Mouse (Mus musculus) heart, embryonic 10.5 days (tissue): ENCODE results near the gene 1700022I11Rik. TPM values are rescaled to one million over a fixed set of nuclear protein-coding genes. Genes with fewer than 3 reads are reported as not detected.
"Not testable (repeated sequence)": the region's sequence is repeated elsewhere in the genome, so short reads cannot be mapped to it uniquely, and the experiment has no call there.

ENCODE experiments used
- DNase-seq: peaks from one replicate; pipeline ENCODE4 v3.0.0-alpha.2; 2017; ENCODE audit warnings: low spot score
- H3K27ac ChIP-seq: fragments of 300-500 bp; sonication (generic); 2 replicates; pipeline ENCODE4 v1.5.1; 2016; ENCODE audit warnings: mild to moderate bottlenecking
- H3K27me3 ChIP-seq: fragments of 300-500 bp; sonication (generic); 2 replicates; pipeline ENCODE4 v1.6.1; 2016; ENCODE audit warnings: mild to moderate bottlenecking; ENCODE audit not compliant: poor library complexity, insufficient read depth, severe bottlenecking
- H3K36me3 ChIP-seq: fragments of 300-500 bp; sonication (generic); 2 replicates; pipeline ENCODE4 v1.6.1; 2016; ENCODE audit warnings: mild to moderate bottlenecking, moderate library complexity
- H3K4me1 ChIP-seq: fragments of 300-500 bp; sonication (generic); 2 replicates; pipeline ENCODE4 v1.6.1; 2016; ENCODE audit warnings: mild to moderate bottlenecking
- H3K4me3 ChIP-seq: fragments of 300-500 bp; sonication (generic); 2 replicates; pipeline ENCODE4 v1.5.1; 2016; ENCODE audit warnings: mild to moderate bottlenecking, moderate library complexity
- H3K9me3 ChIP-seq: fragments of 300-500 bp; sonication (generic); 2 replicates; pipeline ENCODE4 v1.6.1; 2016; ENCODE audit warnings: mild to moderate bottlenecking, moderate library complexity
- WGBS: fragments of 180-500 bp; shearing (Covaris S2); methylation state at CpG from one replicate; pipeline ENCODE4 v1.1.7; 2016; 5-methylcytosine and 5-hydroxymethylcytosine counted together
- polyA plus RNA-seq: library from polyadenylated mRNA; unstranded; fragments of >200 nt; fragmentation: Nextera tagmentation; extraction: Ambion mirVana; gene quantifications from 2 replicates; pipeline ENCODE4 v1.2.1, GENCODE M21; 2016

Gene 1700022I11Rik
- polyA plus RNA-seq, 1 experiment from 2014 or later: 0.70 TPM

DNA sequence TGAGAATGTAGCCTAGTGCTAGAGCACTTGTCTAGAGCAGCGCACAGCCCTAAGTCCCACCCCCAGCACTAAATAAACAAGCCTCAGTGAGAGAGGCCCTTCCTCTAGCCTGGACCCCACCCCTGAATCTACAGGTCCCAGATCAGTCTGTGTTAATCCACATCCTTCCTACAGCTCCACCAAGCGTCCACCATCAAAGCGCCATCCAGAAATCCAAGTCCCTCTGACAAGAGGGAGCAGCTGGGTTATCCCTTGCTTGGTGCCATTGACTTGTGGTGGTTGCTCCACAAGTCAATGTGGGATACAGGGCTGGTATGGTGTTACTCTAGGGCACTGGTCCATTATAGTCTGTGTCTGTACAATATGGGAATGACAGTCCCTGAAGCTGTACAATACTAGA, 14.2 kb upstream of the 1700022I11Rik start:
- peaks cover 76% of the 10 kb centered on the region for H3K4me1 ChIP-seq
- peaks cover 26% of the 10 kb centered on the region for H3K36me3 ChIP-seq
- H3K27ac ChIP-seq: no peak overlapping the region
- H3K27me3 ChIP-seq: no peaks in the 10 kb centered on the region
- no peak for DNase-seq
- WGBS: 86% methylated on average over 3 of the region's 3 CpGs
- no peaks in the 10 kb centered on the region for H3K9me3 ChIP-seq
- no peak overlapping the region for H3K4me3 ChIP-seq

DNA sequence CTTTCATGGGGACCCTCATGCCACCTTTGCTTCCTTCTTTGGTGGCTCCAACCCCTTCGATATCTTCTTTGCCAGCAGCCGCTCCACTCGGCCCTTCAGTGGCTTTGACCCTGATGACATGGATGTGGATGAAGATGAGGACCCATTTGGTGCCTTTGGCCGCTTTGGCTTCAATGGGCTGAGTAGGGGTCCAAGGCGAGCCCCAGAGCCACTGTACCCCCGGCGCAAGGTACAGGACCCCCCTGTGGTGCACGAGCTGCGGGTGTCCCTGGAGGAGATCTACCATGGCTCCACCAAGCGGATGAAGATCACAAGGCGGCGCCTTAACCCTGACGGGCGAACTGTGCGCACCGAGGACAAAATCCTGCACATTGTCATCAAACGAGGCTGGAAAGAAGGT, 12.8 kb upstream of the 1700022I11Rik start:
- Histone ChIP-seq H3K36me3 (peaks cover 25% of the 10 kb centered on the region), H3K27me3 (no peaks in the 10 kb centered on the region), H3K27ac (no peak overlapping the region), H3K4me3 (no peak overlapping the region), H3K9me3 (no peaks in the 10 kb centered on the region), H3K4me1 (peaks cover 68% of the 10 kb centered on the region)
- 91% methylated on average over 17 of the region's 17 CpGs for WGBS
- no peak for DNase-seq

DNA sequence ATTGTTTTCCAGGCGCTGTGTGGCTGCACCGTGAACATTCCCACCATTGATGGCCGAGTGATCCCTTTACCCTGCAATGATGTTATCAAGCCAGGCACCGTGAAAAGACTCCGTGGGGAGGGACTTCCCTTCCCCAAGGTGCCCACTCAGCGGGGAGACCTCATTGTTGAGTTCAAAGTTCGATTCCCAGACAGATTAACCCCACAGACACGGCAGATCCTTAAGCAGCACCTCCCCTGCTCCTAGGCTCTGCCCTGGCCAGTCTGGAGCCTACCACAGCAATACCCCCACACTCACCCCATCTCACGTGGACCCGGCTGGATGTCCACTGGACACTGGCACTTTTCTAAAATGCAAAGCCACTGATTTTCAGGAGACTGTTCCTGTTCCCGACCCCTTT, 12.1 kb upstream of the 1700022I11Rik start:
- Histone ChIP-seq H3K27ac (0 out of 2 replicates have a peak overlapping the region, but pooled peaks have one; percentile 52), H3K36me3 (peaks cover 22% of the 10 kb centered on the region), H3K9me3 (no peaks in the 10 kb centered on the region), H3K4me1 (peaks cover 60% of the 10 kb centered on the region), H3K27me3 (no peaks in the 10 kb centered on the region), H3K4me3 (no peak overlapping the region)
- DNase-seq: no peak
- 79% methylated on average over 11 of the region's 11 CpGs for WGBS

DNA sequence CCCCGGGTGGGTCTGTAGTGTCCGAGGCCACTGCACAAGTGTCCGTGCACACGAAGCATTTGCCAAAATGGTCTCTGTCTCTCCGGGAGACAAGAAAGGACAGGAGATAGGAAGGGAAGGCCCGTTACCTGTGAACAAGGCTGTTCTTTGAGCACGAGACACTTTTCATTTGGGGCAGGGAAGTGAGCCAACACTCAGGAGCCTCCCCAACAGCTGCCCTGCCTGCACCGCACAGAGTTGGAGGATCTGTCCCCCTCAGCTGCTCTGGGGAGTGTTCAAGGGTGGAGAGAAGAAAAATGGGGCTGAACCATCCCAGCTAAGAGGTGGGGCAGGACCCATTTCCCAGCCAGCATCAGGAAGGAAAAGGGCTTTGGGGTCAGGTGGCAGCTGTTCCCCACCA, 11.4 kb upstream of the 1700022I11Rik start:
- H3K27ac ChIP-seq: peak overlapping the region; percentile 44
- no peak for DNase-seq
- peaks cover 54% of the 10 kb centered on the region for H3K4me1 ChIP-seq
- H3K4me3 ChIP-seq: no peak overlapping the region
- peaks cover 22% of the 10 kb centered on the region for H3K36me3 ChIP-seq
- no peaks in the 10 kb centered on the region for H3K27me3 ChIP-seq
- 78% methylated on average over 8 of the region's 8 CpGs for WGBS
- H3K9me3 ChIP-seq: no peaks in the 10 kb centered on the region

GRCm38 (mm10) chr4:42958942-42959341, 10.5 kb upstream of the 1700022I11Rik start:
- Histone ChIP-seq H3K9me3 (no peaks in the 10 kb centered on the region), H3K27me3 (no peaks in the 10 kb centered on the region), H3K27ac (peak overlapping the region; percentile 44; the same call in 1 of the 2 replicates), H3K4me1 (peaks cover 44% of the 10 kb centered on the region), H3K4me3 (no peak overlapping the region), H3K36me3 (peaks cover 22% of the 10 kb centered on the region)
- no peak for DNase-seq
- WGBS: 39% methylated on average over 8 of the region's 8 CpGs

DNA sequence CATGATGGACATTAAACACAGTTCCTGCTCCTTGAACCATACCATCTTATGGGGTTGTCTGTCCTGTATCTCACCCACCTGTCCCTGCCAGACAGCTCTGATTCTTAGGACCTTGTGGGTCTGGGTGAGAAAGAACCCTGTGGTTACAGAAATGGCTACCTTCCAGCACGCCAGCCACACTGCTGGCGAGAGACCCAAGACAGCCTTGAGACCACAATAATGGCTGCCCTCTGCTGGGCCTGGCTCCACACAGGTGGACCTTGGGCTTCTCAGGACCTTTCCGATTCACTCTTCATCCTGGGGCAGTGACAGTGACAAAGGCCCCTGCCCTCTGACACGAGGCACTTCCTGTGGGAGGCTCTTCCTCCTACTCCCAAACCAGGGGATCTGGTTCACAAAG, 10.0 kb upstream of the 1700022I11Rik start:
- H3K9me3 ChIP-seq: no peaks in the 10 kb centered on the region
- 60% methylated on average over 4 of the region's 4 CpGs for WGBS
- H3K4me1 ChIP-seq: peaks cover 40% of the 10 kb centered on the region
- peak overlapping the region; percentile 79 for H3K27ac ChIP-seq
- no peak overlapping the region for H3K4me3 ChIP-seq
- H3K27me3 ChIP-seq: no peaks in the 10 kb centered on the region
- no peak for DNase-seq
- H3K36me3 ChIP-seq: peaks cover 22% of the 10 kb centered on the region

- 34% methylated on average over 4 of the region's 4 CpGs for WGBS
- no peaks in the 10 kb centered on the region for H3K27me3 ChIP-seq
- H3K9me3 ChIP-seq: no peaks in the 10 kb centered on the region
- no peak overlapping the region for H3K27ac ChIP-seq
- H3K4me1 ChIP-seq: peaks cover 43% of the 10 kb centered on the region
- H3K4me3 ChIP-seq: no peak overlapping the region
- peaks cover 17% of the 10 kb centered on the region for H3K36me3 ChIP-seq
- DNase-seq: no peak
Measured at GRCm38 (mm10) chr4:42961592-42961991, 7.8 kb upstream of the 1700022I11Rik start.

- no peak overlapping the region for H3K27ac ChIP-seq
- H3K4me3 ChIP-seq: no peak overlapping the region
- H3K36me3 ChIP-seq: no peaks in the 10 kb centered on the region
- no peaks in the 10 kb centered on the region for H3K9me3 ChIP-seq
- WGBS: 83% methylated on average over 2 of the region's 2 CpGs
- no peak for DNase-seq
- H3K27me3 ChIP-seq: no peaks in the 10 kb centered on the region
- H3K4me1 ChIP-seq: peaks cover 32% of the 10 kb centered on the region
Measured at GRCm38 (mm10) chr4:42963480-42963879, 5.9 kb upstream of the 1700022I11Rik start.

DNA sequence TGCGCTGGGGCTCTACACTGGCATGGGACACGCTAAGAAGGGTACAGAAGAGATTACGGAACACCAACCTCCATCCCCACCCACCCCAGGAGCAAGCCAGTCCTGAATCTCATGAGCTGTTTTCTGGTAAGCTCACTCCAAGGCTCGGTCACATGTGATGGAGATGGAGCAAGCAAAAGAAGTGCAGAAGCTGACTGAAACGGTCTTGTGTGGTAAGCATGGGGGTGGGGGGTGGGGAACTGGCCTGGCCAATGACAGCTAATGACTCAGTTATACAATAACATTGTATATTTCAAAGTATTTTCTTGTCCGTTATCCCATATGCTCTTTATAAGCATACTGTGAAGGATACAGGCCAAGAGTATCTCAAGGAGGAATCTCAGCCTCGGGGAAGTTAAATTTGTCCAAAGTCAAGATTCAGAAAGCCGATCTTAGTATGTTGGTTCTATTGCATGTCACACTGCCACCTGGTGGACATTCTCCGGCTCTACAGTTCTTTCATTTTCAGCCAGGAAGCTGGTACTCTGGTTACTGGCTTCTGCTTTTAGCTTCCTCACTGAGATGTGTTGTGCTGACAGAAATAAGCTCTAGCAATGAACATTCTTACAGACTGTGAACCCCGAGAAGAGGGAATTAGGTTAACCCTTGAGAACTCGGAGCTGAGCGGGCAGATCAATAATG, 4.2 kb upstream of the 1700022I11Rik start:
- peak overlapping the region; percentile 31 for H3K4me3 ChIP-seq

DNA sequence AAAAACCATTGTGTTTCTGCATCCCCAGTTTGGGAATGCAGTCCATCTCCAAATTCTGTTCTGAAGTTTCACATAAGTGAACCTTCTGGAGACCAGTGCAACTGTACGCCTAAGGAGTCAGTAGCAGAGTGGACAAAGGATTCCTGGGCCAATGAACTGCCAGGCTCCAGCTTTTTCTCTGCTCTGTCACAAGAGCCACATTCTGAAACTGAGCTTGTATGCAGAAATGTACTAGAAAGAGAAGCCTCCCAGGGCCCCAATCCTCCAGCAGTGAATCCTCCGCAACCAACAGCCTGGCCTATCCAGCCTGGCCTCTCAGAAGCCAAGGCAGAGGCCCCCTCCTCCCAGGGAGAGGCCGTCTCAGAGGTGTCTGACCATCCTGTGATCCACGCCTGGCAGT, 3.5 kb downstream of the 1700022I11Rik start:
- Histone ChIP-seq H3K9me3 (no peaks in the 10 kb centered on the region), H3K36me3 (peaks cover 8% of the 10 kb centered on the region; the same call in 1 of the 2 replicates), H3K27ac (no peak overlapping the region), H3K4me3 (no peak overlapping the region), H3K27me3 (no peaks in the 10 kb centered on the region), H3K4me1 (peaks cover 14% of the 10 kb centered on the region)
- 80% methylated on average over 4 of the region's 4 CpGs for WGBS
- no peak for DNase-seq

More for the DNA sequence above, 4.2 kb upstream of the 1700022I11Rik start:
- Histone ChIP-seq H3K9me3 (no peaks in the 10 kb centered on the region), H3K27me3 (no peaks in the 10 kb centered on the region), H3K4me1 (peaks cover 15% of the 10 kb centered on the region), H3K36me3 (no peaks in the 10 kb centered on the region), H3K27ac (no peak overlapping the region)
- DNase-seq: no peak
- 12% methylated on average over 12 of the region's 12 CpGs for WGBS

GRCm38 (mm10) chr4:42973868-42974267, 4.5 kb downstream of the 1700022I11Rik start:
- WGBS: 52% methylated on average over 5 of the region's 5 CpGs
- Histone ChIP-seq H3K27me3 (no peaks in the 10 kb centered on the region), H3K36me3 (peaks cover 18% of the 10 kb centered on the region), H3K9me3 (no peaks in the 10 kb centered on the region), H3K4me1 (peaks cover 14% of the 10 kb centered on the region), H3K4me3 (no peak overlapping the region), H3K27ac (0 out of 2 replicates have a peak overlapping the region, but pooled peaks have one; percentile 42)
- DNase-seq: peak; percentile 1

DNA sequence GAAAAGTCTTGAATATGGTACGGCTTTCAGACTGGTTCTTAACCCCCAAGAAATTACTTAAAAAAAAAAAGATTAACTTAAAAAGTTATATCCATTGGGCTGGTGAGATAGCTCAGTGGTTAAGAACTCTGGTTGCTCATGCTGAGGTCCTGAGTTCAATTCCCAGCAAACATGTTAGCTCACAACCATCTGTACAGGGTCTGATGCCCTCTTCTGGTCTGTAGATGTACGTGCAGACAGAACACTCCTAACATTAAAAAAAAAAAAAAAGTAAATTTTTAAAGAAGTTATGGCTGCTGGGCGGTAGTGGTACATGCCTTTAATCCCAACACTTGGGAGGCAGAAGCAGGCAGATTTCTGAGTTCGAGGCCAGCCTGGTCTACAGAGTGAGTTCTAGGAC, 8.7 kb downstream of the 1700022I11Rik start:
- H3K4me3 ChIP-seq: no peak overlapping the region
- H3K27ac ChIP-seq: no peak overlapping the region
- H3K4me1 ChIP-seq: peaks cover 11% of the 10 kb centered on the region
- no peaks in the 10 kb centered on the region for H3K9me3 ChIP-seq
- peaks cover 56% of the 10 kb centered on the region for H3K36me3 ChIP-seq
- no peaks in the 10 kb centered on the region for H3K27me3 ChIP-seq
- 94% methylated on average over 4 of the region's 4 CpGs for WGBS
- peak; percentile 54 for DNase-seq

DNA sequence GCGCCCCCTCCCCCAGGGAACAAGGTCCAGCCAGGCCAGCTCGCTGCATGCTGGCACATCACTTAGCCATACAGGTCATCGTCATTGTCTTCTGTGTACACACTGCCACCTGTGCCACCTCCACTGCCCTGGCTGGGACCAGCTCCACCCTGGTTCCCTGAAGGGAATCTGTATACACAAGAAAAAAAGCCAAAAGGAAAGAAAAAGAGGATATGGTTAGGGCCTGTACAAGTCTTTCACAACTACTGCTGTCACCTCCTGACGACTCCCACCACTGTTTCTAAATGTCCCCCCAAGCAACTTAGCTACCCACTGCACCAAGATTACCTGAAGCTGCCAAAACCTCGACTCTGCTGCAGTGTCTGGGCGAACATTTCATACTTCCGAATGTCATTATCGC, 11.1 kb downstream of the 1700022I11Rik start:
- H3K9me3 ChIP-seq, H3K4me3 ChIP-seq, H3K4me1 ChIP-seq, H3K27me3 ChIP-seq, H3K27ac ChIP-seq: not testable (repeated sequence)
- peak; percentile 31 for DNase-seq
- peaks cover 80% of the 10 kb centered on the region for H3K36me3 ChIP-seq
- 94% methylated on average over 8 of the region's 8 CpGs for WGBS

DNA sequence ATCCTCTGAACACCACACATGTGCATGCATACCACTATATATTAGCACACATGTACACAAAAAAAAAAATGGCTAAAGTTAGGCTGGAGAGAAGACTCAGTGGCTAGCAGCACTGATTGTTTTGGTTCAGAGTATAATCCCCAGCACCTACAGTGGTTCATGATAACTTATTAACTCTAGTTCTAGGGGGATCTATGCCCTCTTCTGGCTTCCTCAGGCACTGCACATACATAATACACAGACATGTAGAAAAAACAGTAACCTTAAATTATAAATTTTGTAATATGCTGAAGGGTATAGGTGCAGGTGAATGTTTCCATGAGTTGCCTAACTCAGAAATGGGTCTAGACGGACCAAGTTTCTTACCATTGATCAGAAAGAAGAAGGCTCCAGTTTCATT, 18.9 kb downstream of the 1700022I11Rik start:
- no peak for DNase-seq

More for the DNA sequence above, 18.9 kb downstream of the 1700022I11Rik start:
- H3K27ac ChIP-seq: no peak overlapping the region
- H3K4me3 ChIP-seq: no peak overlapping the region
- peaks cover 99% of the 10 kb centered on the region for H3K36me3 ChIP-seq
- no peaks in the 10 kb centered on the region for H3K4me1 ChIP-seq
- WGBS: 89% methylated on average over 1 of the region's 1 CpGs
- no peaks in the 10 kb centered on the region for H3K9me3 ChIP-seq
- no peaks in the 10 kb centered on the region for H3K27me3 ChIP-seq
